Mouse (Mus musculus): ENCODE data around the gene Fancc. TPM values are rescaled to one million over a fixed set of nuclear protein-coding genes. Genes with fewer than 3 reads are reported as not detected.
"Not testable (repeated sequence)": the region's sequence is repeated elsewhere in the genome, so short reads cannot be mapped to it uniquely, and the experiment has no call there.

Gene Fancc
- total and polyA plus RNA-seq, 2 experiments, result 4.0 to 4.6 TPM

- TF ChIP-seq POLR2A (IDR thresholded peaks at IDR 0.05; ENCODE audit: extremely low read depth, insufficient read depth, low read length) (no peak), CTCF (IDR thresholded peaks at IDR 0.05; ENCODE audit: low read depth, low read length) (no peak)
- Histone ChIP-seq H3K27me3 (ENCODE audit: control insufficient read depth, insufficient read depth, low read length) (no peaks in the 10 kb centered on the region), H3K79me2 (ENCODE audit: control insufficient read depth, insufficient read depth, low read length) (no peaks in the 10 kb centered on the region), H3K4me1 (ENCODE audit: control insufficient read depth, insufficient read depth, low read length) (no peaks in the 10 kb centered on the region), H3K4me3 (ENCODE audit: insufficient read depth, low read depth, low read length) (no peak overlapping the region), H3K9ac (ENCODE audit: low read depth, low read length) (no peak overlapping the region), H3K36me3 (ENCODE audit: control insufficient read depth, insufficient read depth, low read length) (no peaks in the 10 kb centered on the region), H3K27ac (replicated peaks; ENCODE audit: insufficient read depth, low read depth, low read length) (no peak overlapping the region)
- no peak for DNase-seq (ENCODE audit: extremely low read depth, low read depth, low spot score)
- 93% methylated on average over 4 of the region's 4 CpGs for WGBS
Observed at GRCm38 (mm10) chr13:63360111-63360885, 136.8 kb downstream of the Fancc start.

GRCm38 (mm10) chr13:63359393-63359792 lies 137.7 kb downstream of the Fancc start:
- Histone ChIP-seq H3K27ac (replicated peaks; ENCODE audit: insufficient read depth, low read depth, low read length) (no peak overlapping the region), H3K4me3 (ENCODE audit: insufficient read depth, low read depth, low read length) (no peak overlapping the region), H3K36me3 (ENCODE audit: control insufficient read depth, insufficient read depth, low read length) (no peaks in the 10 kb centered on the region), H3K4me1 (ENCODE audit: control insufficient read depth, insufficient read depth, low read length) (no peaks in the 10 kb centered on the region), H3K9ac (ENCODE audit: low read depth, low read length) (no peak overlapping the region), H3K27me3 (ENCODE audit: control insufficient read depth, insufficient read depth, low read length) (no peaks in the 10 kb centered on the region), H3K79me2 (ENCODE audit: control insufficient read depth, insufficient read depth, low read length) (no peaks in the 10 kb centered on the region)
- no peak for DNase-seq (ENCODE audit: extremely low read depth, low read depth, low spot score)
- TF ChIP-seq CTCF (IDR thresholded peaks at IDR 0.05; ENCODE audit: low read depth, low read length), result no peak
- WGBS, result 92% methylated on average over 4 of the region's 4 CpGs

GRCm38 (mm10) chr13:63356558-63356957 lies 140.5 kb downstream of the Fancc start:
- Histone ChIP-seq H3K4me3 (ENCODE audit: insufficient read depth, low read depth, low read length) (no peak overlapping the region), H3K4me1 (ENCODE audit: control insufficient read depth, insufficient read depth, low read length) (no peaks in the 10 kb centered on the region), H3K36me3 (ENCODE audit: control insufficient read depth, insufficient read depth, low read length) (no peaks in the 10 kb centered on the region), H3K79me2 (ENCODE audit: control insufficient read depth, insufficient read depth, low read length) (no peaks in the 10 kb centered on the region), H3K27ac (replicated peaks; ENCODE audit: insufficient read depth, low read depth, low read length) (no peak overlapping the region), H3K27me3 (ENCODE audit: control insufficient read depth, insufficient read depth, low read length) (no peaks in the 10 kb centered on the region), H3K9ac (ENCODE audit: low read depth, low read length) (no peak overlapping the region)
- 27% methylated on average over 3 of the region's 3 CpGs for WGBS
- DNase-seq (ENCODE audit: extremely low read depth, low read depth, low spot score), result peak; percentile 61
- TF ChIP-seq CTCF (IDR thresholded peaks at IDR 0.05; ENCODE audit: low read depth, low read length) (peak; percentile 44; the same call in 1 of the 2 replicates), POLR2A (IDR thresholded peaks at IDR 0.05; ENCODE audit: extremely low read depth, insufficient read depth, low read length) (no peak)

GRCm38 (mm10) chr13:63356101-63356500 lies 141.0 kb downstream of the Fancc start:
- DNase-seq (ENCODE audit: extremely low read depth, low read depth, low spot score), result no peak
- no peak overlapping the region for H3K4me3 ChIP-seq (ENCODE audit: insufficient read depth, low read depth, low read length)
- no peak for TF ChIP-seq CTCF (IDR thresholded peaks at IDR 0.05; ENCODE audit: low read depth, low read length)
- TF ChIP-seq POLR2A (IDR thresholded peaks at IDR 0.05; ENCODE audit: extremely low read depth, insufficient read depth, low read length), result no peak
- no peak overlapping the region for H3K27ac ChIP-seq (replicated peaks; ENCODE audit: insufficient read depth, low read depth, low read length)
- no peaks in the 10 kb centered on the region for H3K36me3 ChIP-seq (ENCODE audit: control insufficient read depth, insufficient read depth, low read length)
- no peaks in the 10 kb centered on the region for H3K27me3 ChIP-seq (ENCODE audit: control insufficient read depth, insufficient read depth, low read length)
- no peaks in the 10 kb centered on the region for H3K79me2 ChIP-seq (ENCODE audit: control insufficient read depth, insufficient read depth, low read length)
- WGBS, result 90% methylated on average over 4 of the region's 4 CpGs
- H3K4me1 ChIP-seq (ENCODE audit: control insufficient read depth, insufficient read depth, low read length), result no peaks in the 10 kb centered on the region
- H3K9ac ChIP-seq (ENCODE audit: low read depth, low read length), result no peak overlapping the region

GRCm38 (mm10) chr13:63353312-63353711 lies 143.8 kb downstream of the Fancc start:
- not testable (repeated sequence) for H3K79me2 ChIP-seq (ENCODE audit: control insufficient read depth, insufficient read depth, low read length); H3K27me3 ChIP-seq (ENCODE audit: control insufficient read depth, insufficient read depth, low read length); H3K9ac ChIP-seq (ENCODE audit: low read depth, low read length); H3K27ac ChIP-seq (replicated peaks; ENCODE audit: insufficient read depth, low read depth, low read length); H3K4me3 ChIP-seq (ENCODE audit: insufficient read depth, low read depth, low read length); H3K36me3 ChIP-seq (ENCODE audit: control insufficient read depth, insufficient read depth, low read length); H3K4me1 ChIP-seq (ENCODE audit: control insufficient read depth, insufficient read depth, low read length); DNase-seq (ENCODE audit: extremely low read depth, low read depth, low spot score)
- WGBS, result 94% methylated on average over 4 of the region's 4 CpGs

GRCm38 (mm10) chr13:63350076-63350475 lies 147.0 kb downstream of the Fancc start:
- TF ChIP-seq POLR2A (IDR thresholded peaks at IDR 0.05; ENCODE audit: extremely low read depth, insufficient read depth, low read length) (no peak), CTCF (IDR thresholded peaks at IDR 0.05; ENCODE audit: low read depth, low read length) (no peak)
- DNase-seq (ENCODE audit: extremely low read depth, low read depth, low spot score), result no peak
- Histone ChIP-seq H3K36me3 (ENCODE audit: control insufficient read depth, insufficient read depth, low read length) (no peaks in the 10 kb centered on the region), H3K4me1 (ENCODE audit: control insufficient read depth, insufficient read depth, low read length) (peaks cover 7% of the 10 kb centered on the region; the same call in 1 of the 2 replicates), H3K9ac (ENCODE audit: low read depth, low read length) (no peak overlapping the region), H3K4me3 (ENCODE audit: insufficient read depth, low read depth, low read length) (no peak overlapping the region), H3K27me3 (ENCODE audit: control insufficient read depth, insufficient read depth, low read length) (no peaks in the 10 kb centered on the region), H3K27ac (replicated peaks; ENCODE audit: insufficient read depth, low read depth, low read length) (no peak overlapping the region), H3K79me2 (ENCODE audit: control insufficient read depth, insufficient read depth, low read length) (no peaks in the 10 kb centered on the region)
- 91% methylated on average over 4 of the region's 4 CpGs for WGBS
